Mouse (Mus musculus) ES-Bruce4 (cell line): ENCODE data around the gene Hephl1. TPM values are rescaled to one million over a fixed set of nuclear protein-coding genes. Genes with fewer than 3 reads are reported as not detected.

Experiments
- H3K27ac ChIP-seq: 2 replicates; pipeline ENCODE4 v1.5.1; 2012; ENCODE audit warnings: low read length, inconsistent platforms; ENCODE audit not compliant: insufficient read depth
- H3K27me3 ChIP-seq: 2 replicates; pipeline ENCODE4 v1.6.1; 2012; ENCODE audit warnings: mild to moderate bottlenecking, low read length, inconsistent platforms; ENCODE audit not compliant: control insufficient read depth, poor library complexity, insufficient read depth, severe bottlenecking
- H3K36me3 ChIP-seq: 2 replicates; pipeline ENCODE4 v1.6.1; 2012; ENCODE audit warnings: inconsistent platforms, mild to moderate bottlenecking, low read length, moderate library complexity; ENCODE audit not compliant: control insufficient read depth, poor library complexity, insufficient read depth, severe bottlenecking
- H3K4me1 ChIP-seq: one replicate; pipeline ENCODE4 v1.8.1; 2011; ENCODE audit warnings: low read length; ENCODE audit not compliant: control insufficient read depth, insufficient read depth
- H3K4me3 ChIP-seq: 2 replicates; pipeline ENCODE4 v1.5.1; 2011; ENCODE audit warnings: low read depth, mild to moderate bottlenecking, low read length
- H3K9ac ChIP-seq: 2 replicates; pipeline ENCODE4 v1.6.1; 2012; ENCODE audit warnings: low read depth, mild to moderate bottlenecking, inconsistent platforms; ENCODE audit not compliant: poor library complexity, severe bottlenecking
- H3K9me3 ChIP-seq: replicated peaks from 2 replicates; pipeline ENCODE4 v1.6.1; 2012; ENCODE audit warnings: mild to moderate bottlenecking, low read length, inconsistent platforms; ENCODE audit not compliant: control insufficient read depth, poor library complexity, insufficient read depth, severe bottlenecking
- CTCF ChIP-seq: IDR thresholded peaks from one replicate; pipeline ENCODE4 v1.8.1; 2011; ENCODE audit warnings: low read depth, low read length
- EP300 ChIP-seq: IDR thresholded peaks from 2 replicates; pipeline ENCODE4 v1.6.1; 2011; ENCODE audit warnings: low read depth, low read length; ENCODE audit not compliant: insufficient read depth
- POLR2A ChIP-seq: IDR thresholded peaks from one replicate; pipeline ENCODE4 v1.8.1; 2011; ENCODE audit warnings: low read length; ENCODE audit not compliant: insufficient read depth
- polyA plus RNA-seq: library from polyadenylated mRNA; stranded (reverse); fragments of >200 nt; gene quantifications from 2 replicates; pipeline ENCODE4 v1.2.4, GENCODE M21; 2011; ENCODE audit warnings: low read depth; ENCODE audit not compliant: missing spikeins, insufficient read depth, insufficient read length

Hephl1 gene
- polyA plus RNA-seq, 1 experiment: not detected

GRCm38 (mm10) chr9:15030771-15031170 is 81.1 kb downstream of the Hephl1 start:
- no peak overlapping the region for H3K4me3 ChIP-seq
- no peak overlapping the region for H3K27ac ChIP-seq

GRCm38 (mm10) chr9:15029025-15029727 is 82.7 kb downstream of the Hephl1 start:
- no peaks in the 10 kb centered on the region for H3K36me3 ChIP-seq
- H3K4me3 ChIP-seq: no peak overlapping the region
- no peak overlapping the region for H3K9ac ChIP-seq
- no peak overlapping the region for H3K27ac ChIP-seq
- no peaks in the 10 kb centered on the region for H3K9me3 ChIP-seq
- H3K4me1 ChIP-seq: no peaks in the 10 kb centered on the region
- H3K27me3 ChIP-seq: no peaks in the 10 kb centered on the region
- no peak for TF ChIP-seq EP300
- peak; percentile 86 for TF ChIP-seq CTCF

More at GRCm38 (mm10) chr9:15030771-15031170, 81.1 kb downstream of the Hephl1 start:
- TF ChIP-seq EP300: no peak
- TF ChIP-seq POLR2A: no peak
- no peak for TF ChIP-seq CTCF
- Histone ChIP-seq H3K36me3 (no peaks in the 10 kb centered on the region), H3K4me1 (no peaks in the 10 kb centered on the region), H3K27me3 (no peaks in the 10 kb centered on the region), H3K9me3 (no peaks in the 10 kb centered on the region), H3K9ac (no peak overlapping the region)

DNA sequence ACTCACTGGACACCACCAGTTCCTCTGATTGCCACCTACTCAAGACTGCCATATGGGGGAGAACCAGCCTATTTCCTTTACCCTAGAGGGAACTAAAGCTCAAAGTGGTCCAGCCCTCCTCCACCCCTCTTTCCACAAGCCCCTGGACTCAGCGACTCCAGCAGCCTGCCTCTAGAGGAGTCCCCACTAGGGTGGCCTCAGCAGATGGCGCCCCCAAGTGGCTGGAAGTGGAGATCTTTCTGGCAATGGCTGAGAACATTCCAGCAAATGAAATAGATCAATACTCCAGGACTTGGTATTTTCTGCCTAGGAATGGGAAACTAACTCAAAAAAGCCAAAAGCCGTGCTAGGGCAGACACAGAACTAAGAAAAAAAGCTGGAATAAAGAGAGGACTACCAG is 84.2 kb downstream of the Hephl1 start:
- H3K27ac ChIP-seq: no peak overlapping the region
- H3K4me1 ChIP-seq: no peaks in the 10 kb centered on the region
- TF ChIP-seq EP300 (no peak), POLR2A (no peak), CTCF (peak; percentile 49)
- H3K4me3 ChIP-seq: no peak overlapping the region
- H3K36me3 ChIP-seq: no peaks in the 10 kb centered on the region
- H3K27me3 ChIP-seq: no peaks in the 10 kb centered on the region
- no peak overlapping the region for H3K9ac ChIP-seq
- no peaks in the 10 kb centered on the region for H3K9me3 ChIP-seq

- no peak overlapping the region for H3K4me3 ChIP-seq
- no peak for TF ChIP-seq CTCF
- peak; percentile 93 for TF ChIP-seq EP300
- TF ChIP-seq POLR2A: no peak
- no peak overlapping the region for H3K27ac ChIP-seq
- H3K36me3 ChIP-seq: no peaks in the 10 kb centered on the region
- no peaks in the 10 kb centered on the region for H3K9me3 ChIP-seq
- H3K4me1 ChIP-seq: no peaks in the 10 kb centered on the region
- no peak overlapping the region for H3K9ac ChIP-seq
- H3K27me3 ChIP-seq: no peaks in the 10 kb centered on the region
These were observed 88.9 kb downstream of the Hephl1 start for GRCm38 (mm10) chr9:15023049-15023448.

DNA sequence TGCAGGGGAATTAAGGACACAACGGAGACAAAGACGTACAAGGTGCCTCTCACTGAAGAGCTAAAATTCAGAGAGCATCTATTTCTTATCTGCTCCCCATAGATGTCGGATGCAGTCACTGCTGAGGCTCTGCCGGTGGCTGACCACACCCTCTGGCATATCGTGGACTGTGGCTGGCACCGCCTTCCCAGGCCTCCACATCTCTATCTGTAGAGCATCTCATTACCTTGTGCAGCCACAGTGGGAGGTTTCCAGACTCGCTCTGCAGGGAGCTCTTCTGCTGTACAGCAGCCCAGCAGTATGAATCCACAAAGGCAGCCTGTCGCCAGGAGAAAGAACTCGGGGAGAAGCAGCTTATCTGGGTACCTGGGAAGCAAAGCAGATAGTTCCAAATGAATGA is 90.8 kb downstream of the Hephl1 start:
- no peaks in the 10 kb centered on the region for H3K36me3 ChIP-seq
- no peaks in the 10 kb centered on the region for H3K9me3 ChIP-seq
- no peak for TF ChIP-seq CTCF
- TF ChIP-seq EP300: no peak
- no peak for TF ChIP-seq POLR2A
- H3K27me3 ChIP-seq: no peaks in the 10 kb centered on the region
- no peak overlapping the region for H3K27ac ChIP-seq
- no peak overlapping the region for H3K4me3 ChIP-seq
- H3K4me1 ChIP-seq: no peaks in the 10 kb centered on the region
- H3K9ac ChIP-seq: no peak overlapping the region

DNA sequence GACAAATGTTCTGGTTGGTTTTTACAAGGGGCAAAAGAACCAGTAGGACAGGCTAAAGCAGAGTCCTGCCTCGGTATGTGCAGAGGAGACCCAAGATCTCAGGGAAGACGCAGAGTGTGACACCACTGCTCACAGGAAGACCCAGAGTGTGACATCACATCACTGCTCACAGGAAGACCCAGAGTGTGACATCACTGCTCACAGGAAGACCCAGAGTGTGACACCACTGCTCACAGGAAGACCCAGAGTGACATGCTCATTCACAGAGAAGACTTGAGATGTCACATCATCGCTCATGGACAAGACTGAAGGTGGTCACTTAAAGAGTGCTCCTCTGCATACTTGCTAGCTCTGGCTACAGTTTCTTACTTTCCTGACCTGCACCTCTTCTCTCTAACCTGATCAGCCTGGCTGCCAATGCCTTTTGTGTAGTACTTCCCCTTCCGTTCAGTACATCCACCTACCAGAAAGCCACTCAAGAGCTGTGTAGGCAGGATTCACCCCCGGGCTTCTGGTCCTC is 91.3 kb downstream of the Hephl1 start:
- H3K9ac ChIP-seq: no peak overlapping the region
- H3K27ac ChIP-seq: no peak overlapping the region
- H3K27me3 ChIP-seq: no peaks in the 10 kb centered on the region
- H3K4me3 ChIP-seq: no peak overlapping the region
- H3K36me3 ChIP-seq: no peaks in the 10 kb centered on the region
- no peaks in the 10 kb centered on the region for H3K9me3 ChIP-seq
- TF ChIP-seq EP300: no peak
- no peak for TF ChIP-seq POLR2A
- no peak for TF ChIP-seq CTCF
- no peaks in the 10 kb centered on the region for H3K4me1 ChIP-seq
